In genomic region chr8:44799513-44799912, GRCm38 (mm10) we compare ENCODE assay signal across 15 mouse cellular contexts.
"Had no signal": no experiment of that assay in that cellular context is flagged by ENCODE, and none has a peak within 500 bp of the region (broad histone marks: within the 10 kb centered on the region; RNA-seq: fewer than 3 reads in every experiment).

No protein-coding gene starts in this region.

- H3K4me3 ChIP-seq: liver, embryonic 15.5 days; midbrain, embryonic 13.5 days; midbrain, embryonic 15.5 days; neural tube, embryonic 12.5 days; stomach, embryonic 15.5 days had no signal

- H3K4me1 ChIP-seq: midbrain, embryonic 13.5 days; midbrain, embryonic 15.5 days; neural tube, embryonic 12.5 days had no signal

- H3K9me3 ChIP-seq: liver, embryonic 15.5 days; midbrain, embryonic 13.5 days; midbrain, embryonic 15.5 days; neural tube, embryonic 12.5 days; stomach, embryonic 15.5 days had no signal

- ATAC-seq: midbrain, embryonic 13.5 days; midbrain, embryonic 15.5 days had no signal

- H3K27ac ChIP-seq: liver, embryonic 15.5 days; midbrain, embryonic 13.5 days; midbrain, embryonic 15.5 days; neural tube, embryonic 12.5 days; stomach, embryonic 15.5 days; stomach, postnatal 0 days had no signal

- H3K9ac ChIP-seq: liver, embryonic 15.5 days; lung, embryonic 14.5 days; midbrain, embryonic 13.5 days; midbrain, embryonic 15.5 days; neural tube, embryonic 12.5 days; stomach, embryonic 15.5 days had no signal

- H3K27me3 ChIP-seq: liver, embryonic 15.5 days; midbrain, embryonic 13.5 days; midbrain, embryonic 15.5 days; neural tube, embryonic 12.5 days; stomach, embryonic 15.5 days had no signal

- H3K4me2 ChIP-seq: liver, embryonic 15.5 days; lung, embryonic 14.5 days; midbrain, embryonic 11.5 days; midbrain, embryonic 13.5 days; midbrain, embryonic 15.5 days; neural tube, embryonic 12.5 days; stomach, embryonic 15.5 days had no signal

- H3K36me3 ChIP-seq: liver, embryonic 15.5 days; midbrain, embryonic 13.5 days; midbrain, embryonic 15.5 days; neural tube, embryonic 12.5 days; stomach, embryonic 15.5 days had no signal

- DNase-seq: lung, adult 18-20 months; lung, postnatal 10 days; lung, postnatal 4 days; right cerebral cortex, postnatal 14 days; thymus, adult 2 months; thymus, postnatal 25 days; thymus, postnatal 4 days had no signal
